Mouse (Mus musculus): Measurements from ENCODE around the gene Fbln2. TPM values are rescaled to one million over a fixed set of nuclear protein-coding genes. Genes with fewer than 3 reads are reported as not detected.
"Not testable (repeated sequence)": the region's sequence is repeated elsewhere in the genome, so short reads cannot be mapped to it uniquely, and the experiment has no call there.

Fbln2 gene
- 26.7 and 41.1 TPM in 2 replicates for total RNA-seq (2014; rRNA removed)
- polyA plus RNA-seq (2015; fragmentation: Nextera tagmentation; extraction: Ambion mirVana) = 18.6 and 19.6 TPM in 2 replicates

- Histone ChIP-seq H3K4me2 (ENCODE audit: low read depth) (peak within 1 kb of the TSS; percentile 61), H3K9ac (peak within 1 kb of the TSS; percentile 54), H3K4me3 (ENCODE audit: low read depth, low read length) (peak within 1 kb of the TSS; percentile 36)
- not testable (repeated sequence) for H3K9me3 ChIP-seq (ENCODE audit: low read length); H3K27me3 ChIP-seq (ENCODE audit: insufficient read depth, low read length); DNase-seq; H3K36me3 ChIP-seq (ENCODE audit: insufficient read depth); H3K4me1 ChIP-seq (ENCODE audit: insufficient read depth); H3K27ac ChIP-seq (ENCODE audit: low read depth, low read length)
- peak; percentile 1; the same call in 1 of the 2 replicates for ATAC-seq
These were observed at the start of gene Fbln2 for GRCm38 (mm10) chr6:91212155-91212554. Gene Fbln2 (plus strand): TSS chr6:91212455.

GRCm38 (mm10) chr6:91163195-91163911 is 48.9 kb upstream of the Fbln2 start:
- Histone ChIP-seq H3K27me3 (ENCODE audit: insufficient read depth, low read length) (no peaks in the 10 kb centered on the region), H3K4me3 (ENCODE audit: low read depth, low read length) (no peak overlapping the region), H3K9me3 (ENCODE audit: low read length) (no peaks in the 10 kb centered on the region), H3K9ac (no peak overlapping the region), H3K4me2 (ENCODE audit: low read depth) (no peak overlapping the region), H3K27ac (ENCODE audit: low read depth, low read length) (no peak overlapping the region), H3K4me1 (ENCODE audit: insufficient read depth) (peaks cover 20% of the 10 kb centered on the region), H3K36me3 (ENCODE audit: insufficient read depth) (peaks cover 10% of the 10 kb centered on the region; the same call in 1 of the 2 replicates)
- no peak for TF ChIP-seq CTCF (IDR thresholded peaks at IDR 0.05; ENCODE audit: low read depth)
- no peak for ATAC-seq
- no peak for DNase-seq
- 76% methylated on average over 5 of the region's 5 CpGs for WGBS

- Histone ChIP-seq H3K9ac (no peak overlapping the region), H3K27me3 (ENCODE audit: insufficient read depth, low read length) (no peaks in the 10 kb centered on the region), H3K27ac (ENCODE audit: low read depth, low read length) (peak overlapping the region; percentile 45; the same call in 1 of the 2 replicates), H3K36me3 (ENCODE audit: insufficient read depth) (peaks cover 22% of the 10 kb centered on the region; the same call in 1 of the 2 replicates), H3K9me3 (ENCODE audit: low read length) (no peaks in the 10 kb centered on the region), H3K4me1 (ENCODE audit: insufficient read depth) (peaks cover 8% of the 10 kb centered on the region), H3K4me2 (ENCODE audit: low read depth) (no peak overlapping the region), H3K4me3 (ENCODE audit: low read depth, low read length) (no peak overlapping the region)
- 51% methylated on average over 2 of the region's 2 CpGs for WGBS
- TF ChIP-seq CTCF (IDR thresholded peaks at IDR 0.05; ENCODE audit: low read depth) = peak; percentile 58
- ATAC-seq = peak; percentile 55
- DNase-seq = peak; percentile 56
These were observed 47.7 kb upstream of the Fbln2 start for GRCm38 (mm10) chr6:91164584-91164983.

- H3K27ac ChIP-seq (ENCODE audit: low read depth, low read length) = no peak overlapping the region
- WGBS = 31% methylated on average over 3 of the region's 3 CpGs
- peaks cover 24% of the 10 kb centered on the region for H3K36me3 ChIP-seq (ENCODE audit: insufficient read depth)
- no peak overlapping the region for H3K4me2 ChIP-seq (ENCODE audit: low read depth)
- H3K4me3 ChIP-seq (ENCODE audit: low read depth, low read length) = no peak overlapping the region
- H3K9me3 ChIP-seq (ENCODE audit: low read length) = no peaks in the 10 kb centered on the region
- H3K9ac ChIP-seq = no peak overlapping the region
- no peaks in the 10 kb centered on the region for H3K27me3 ChIP-seq (ENCODE audit: insufficient read depth, low read length)
- peak; percentile 98 for TF ChIP-seq CTCF (IDR thresholded peaks at IDR 0.05; ENCODE audit: low read depth)
- DNase-seq (peak; percentile 86), ATAC-seq (peak; percentile 69)
- peaks cover 5% of the 10 kb centered on the region for H3K4me1 ChIP-seq (ENCODE audit: insufficient read depth)
These were observed 47.0 kb upstream of the Fbln2 start for GRCm38 (mm10) chr6:91165210-91165609.

- TF ChIP-seq CTCF (IDR thresholded peaks at IDR 0.05; ENCODE audit: low read depth) = 0 out of 2 replicates have a peak, but pooled peaks have one; percentile 5
- Histone ChIP-seq H3K27ac (ENCODE audit: low read depth, low read length) (no peak overlapping the region), H3K9me3 (ENCODE audit: low read length) (no peaks in the 10 kb centered on the region), H3K4me2 (ENCODE audit: low read depth) (no peak overlapping the region), H3K4me1 (ENCODE audit: insufficient read depth) (no peaks in the 10 kb centered on the region), H3K36me3 (ENCODE audit: insufficient read depth) (peaks cover 38% of the 10 kb centered on the region), H3K9ac (no peak overlapping the region), H3K4me3 (ENCODE audit: low read depth, low read length) (no peak overlapping the region), H3K27me3 (ENCODE audit: insufficient read depth, low read length) (no peaks in the 10 kb centered on the region)
- WGBS = 71% methylated on average over 3 of the region's 3 CpGs
- DNase-seq (no peak), ATAC-seq (no peak)
These were observed 44.4 kb upstream of the Fbln2 start for GRCm38 (mm10) chr6:91167828-91168227.

GRCm38 (mm10) chr6:91169129-91169528 is 43.1 kb upstream of the Fbln2 start:
- WGBS = 93% methylated on average over 8 of the region's 8 CpGs
- H3K27ac ChIP-seq (ENCODE audit: low read depth, low read length) = no peak overlapping the region
- H3K4me1 ChIP-seq (ENCODE audit: insufficient read depth) = no peaks in the 10 kb centered on the region
- no peak for TF ChIP-seq CTCF (IDR thresholded peaks at IDR 0.05; ENCODE audit: low read depth)
- no peak overlapping the region for H3K4me2 ChIP-seq (ENCODE audit: low read depth)
- no peaks in the 10 kb centered on the region for H3K27me3 ChIP-seq (ENCODE audit: insufficient read depth, low read length)
- H3K9me3 ChIP-seq (ENCODE audit: low read length) = no peaks in the 10 kb centered on the region
- no peak overlapping the region for H3K9ac ChIP-seq
- H3K4me3 ChIP-seq (ENCODE audit: low read depth, low read length) = no peak overlapping the region
- ATAC-seq (no peak), DNase-seq (no peak)
- peaks cover 46% of the 10 kb centered on the region for H3K36me3 ChIP-seq (ENCODE audit: insufficient read depth)

GRCm38 (mm10) chr6:91171396-91171895 is 40.8 kb upstream of the Fbln2 start:
- no peaks in the 10 kb centered on the region for H3K27me3 ChIP-seq (ENCODE audit: insufficient read depth, low read length)
- WGBS = 81% methylated on average over 3 of the region's 3 CpGs
- ATAC-seq (no peak), DNase-seq (no peak)
- no peak overlapping the region for H3K9ac ChIP-seq
- no peak overlapping the region for H3K27ac ChIP-seq (ENCODE audit: low read depth, low read length)
- TF ChIP-seq CTCF (IDR thresholded peaks at IDR 0.05; ENCODE audit: low read depth) = no peak
- no peaks in the 10 kb centered on the region for H3K9me3 ChIP-seq (ENCODE audit: low read length)
- H3K4me1 ChIP-seq (ENCODE audit: insufficient read depth) = no peaks in the 10 kb centered on the region
- no peak overlapping the region for H3K4me3 ChIP-seq (ENCODE audit: low read depth, low read length)
- H3K36me3 ChIP-seq (ENCODE audit: insufficient read depth) = peaks cover 42% of the 10 kb centered on the region
- H3K4me2 ChIP-seq (ENCODE audit: low read depth) = no peak overlapping the region
